ENCODE assay signal across 8 mouse cellular contexts in genomic region chr10:23674633-23675515, GRCm38 (mm10).
A peak's percentile ranks its signal among the peaks of the same experiment; 100 is the strongest.
DNase-seq lines count a peak whose midpoint lies in the region; ATAC-seq and TF ChIP-seq lines count a peak whose summit lies in the region.

No protein-coding gene starts in this region.

- H3K4me1 ChIP-seq in intestine, embryonic 16.5 days (ENCODE audit: control insufficient read depth, insufficient read depth, low read length), result no peaks in the 10 kb centered on the region
- H3K4me1 ChIP-seq in stomach, postnatal 0 days (replicated peaks; ENCODE audit: control insufficient read depth, insufficient read depth), result no peaks in the 10 kb centered on the region

- H3K4me3 ChIP-seq in intestine, embryonic 16.5 days (ENCODE audit: low read length), result no peak overlapping the region
- no peak overlapping the region for H3K4me3 ChIP-seq in stomach, postnatal 0 days (ENCODE audit: low read depth, low read length)

- 73% methylated on average over 16 of the region's 16 CpGs for WGBS in intestine, embryonic 16.5 days
- 61% methylated on average over 16 of the region's 16 CpGs for WGBS in stomach, postnatal 0 days

- H3K9ac ChIP-seq in intestine, embryonic 16.5 days (ENCODE audit: low read depth, low read length), result no peak overlapping the region
- H3K9ac ChIP-seq in stomach, postnatal 0 days (ENCODE audit: low read length), result no peak overlapping the region

- no peak for TF ChIP-seq POLR2A in brain, embryonic 14.5 days (IDR thresholded peaks at IDR 0.05; ENCODE audit: borderline replicate concordance, extremely low read depth, insufficient read depth, insufficient read length, poor library complexity, severe bottlenecking)

- no peak for ATAC-seq in intestine, embryonic 16.5 days
- ATAC-seq in stomach, postnatal 0 days (ENCODE audit: low FRiP score, low TSS enrichment), result no peak

- DNase-seq in adrenal gland, adult 2 months, result peak; percentile 54
- peak; percentile 97 for DNase-seq in brain, embryonic 14.5 days (ENCODE audit: low read depth)
- peak; percentile 47 for DNase-seq in gastrocnemius, postnatal 10 days
- peak; percentile 34 for DNase-seq in mesoderm, embryonic 11.5 days (ENCODE audit: low read depth, low spot score)
- peak; percentile 66 for DNase-seq in right cerebral cortex, postnatal 4 days
- no peak for DNase-seq in thymus, postnatal 0 days (ENCODE audit: low spot score)
- DNase-seq in stomach, postnatal 0 days (ENCODE audit: low spot score), result no peak

- no peak for TF ChIP-seq CTCF in brain, embryonic 14.5 days (IDR thresholded peaks at IDR 0.05; ENCODE audit: borderline replicate concordance, extremely low read depth, insufficient read depth, insufficient read length)
- TF ChIP-seq CTCF in stomach, postnatal 0 days (IDR thresholded peaks at IDR 0.05; ENCODE audit: low read depth), result no peak

- H3K4me2 ChIP-seq in intestine, embryonic 16.5 days (ENCODE audit: low read depth, low read length), result no peak overlapping the region
- H3K4me2 ChIP-seq in stomach, postnatal 0 days (replicated peaks; ENCODE audit: low read depth), result no peak overlapping the region

- H3K27ac ChIP-seq in intestine, embryonic 16.5 days (ENCODE audit: low read length), result no peak overlapping the region
- H3K27ac ChIP-seq in stomach, postnatal 0 days (replicated peaks), result no peak overlapping the region

- H3K9me3 ChIP-seq in intestine, embryonic 16.5 days (ENCODE audit: control insufficient read depth, low read length), result no peaks in the 10 kb centered on the region
- no peaks in the 10 kb centered on the region for H3K9me3 ChIP-seq in stomach, postnatal 0 days (ENCODE audit: control insufficient read depth, low read length)

- no peaks in the 10 kb centered on the region for H3K36me3 ChIP-seq in intestine, embryonic 16.5 days (ENCODE audit: control insufficient read depth, insufficient read depth, low read length)
- no peaks in the 10 kb centered on the region for H3K36me3 ChIP-seq in stomach, postnatal 0 days (ENCODE audit: control insufficient read depth, insufficient read depth, low read length)

- H3K27me3 ChIP-seq in intestine, embryonic 16.5 days (replicated peaks; ENCODE audit: control insufficient read depth, insufficient read depth, low read length), result no peaks in the 10 kb centered on the region
- no peaks in the 10 kb centered on the region for H3K27me3 ChIP-seq in stomach, postnatal 0 days (ENCODE audit: control insufficient read depth, insufficient read depth, low read length)

- TF ChIP-seq EP300 in stomach, postnatal 0 days (optimal IDR thresholded peaks at IDR 0.05), result no peak

Comparison
In these comparisons a context has a peak if more than half of its experiments do, and no peak if none do; other contexts are left out.
1. DNase-seq: peak in adrenal gland, adult 2 months (single experiment), brain, embryonic 14.5 days (single experiment), gastrocnemius, postnatal 10 days (single experiment), mesoderm, embryonic 11.5 days (single experiment) and right cerebral cortex, postnatal 4 days (single experiment); none in thymus, postnatal 0 days (single experiment) and stomach, postnatal 0 days (single experiment).